Mouse (Mus musculus) left cerebral cortex, postnatal 36 days (tissue): Measurements from ENCODE around the gene Apol10a. TPM values are rescaled to one million over a fixed set of nuclear protein-coding genes. Genes with fewer than 3 reads are reported as not detected.

ENCODE experiments used
- total RNA-seq, 2 experiments: library from RNA; stranded (reverse); gene quantifications; 2 replicates each; pipeline ENCODE4 v1.2.3; 2021

The Apol10a gene
- total RNA-seq, 2 experiments from 2014 or later, result not detected

Other genes with a start within 250 kb of the Apol10a start
- 100 to 1,000 TPM; 217 to 276 TPM for gene Rbfox2, start 170.0 kb upstream of the Apol10a start, total RNA-seq
- under 1 TPM; 0.39 to 0.50 TPM for gene Apol7a, start 77.9 kb upstream of the Apol10a start, total RNA-seq
- gene Apol9a, start 65.9 kb upstream of the Apol10a start, total RNA-seq, result under 1 TPM in 1 of 2 experiments, not detected in 1; 0.25 TPM
- under 1 TPM; 0.34 to 0.35 TPM for gene Apol7b, start 29.6 kb upstream of the Apol10a start, total RNA-seq
- gene Apol11a, start 31.2 kb downstream of the Apol10a start, total RNA-seq, result not detected
- not detected for gene Apol7c, start 56.3 kb downstream of the Apol10a start, total RNA-seq
- not detected for gene 1700025B11Rik, start 84.8 kb downstream of the Apol10a start, total RNA-seq
- gene Apol10b, start 119.1 kb downstream of the Apol10a start, total RNA-seq, result under 1 TPM in 1 of 2 experiments, not detected in 1; 0.23 TPM
- not detected for gene Gm36245, start 122.2 kb downstream of the Apol10a start, total RNA-seq
- not detected for gene Apol11b, start 166.2 kb downstream of the Apol10a start, total RNA-seq
- gene Apol7e, start 221.8 kb downstream of the Apol10a start, total RNA-seq, result not detected